Mouse (Mus musculus) urinary bladder, adult 2 months (tissue): ENCODE data around the gene Polrmt. TPM values are rescaled to one million over a fixed set of nuclear protein-coding genes. Genes with fewer than 3 reads are reported as not detected.
"Not testable (repeated sequence)": the region's sequence is repeated elsewhere in the genome, so short reads cannot be mapped to it uniquely, and the experiment has no call there.

Source experiments
- DNase-seq: peaks from one replicate; pipeline ENCODE4 v3.0.0; 2022; ENCODE audit warnings: low spot score
- polyA plus RNA-seq: library from polyadenylated mRNA; depleted of rRNA; stranded (reverse); fragments of >200 nt; gene quantifications from 2 replicates; pipeline ENCODE4 v1.2.3, GENCODE M21; 2012

Gene Polrmt
- polyA plus RNA-seq, 1 experiment: 31.7 TPM

GRCm38 (mm10) chr10:79709307-79709706 lies 37.1 kb downstream of the Polrmt start:
- no peak for DNase-seq

- no peak for DNase-seq
Observed at GRCm38 (mm10) chr10:79708668-79709067, 37.7 kb downstream of the Polrmt start.

GRCm38 (mm10) chr10:79707759-79708158 lies 38.6 kb downstream of the Polrmt start:
- no peak for DNase-seq

GRCm38 (mm10) chr10:79707162-79707561 lies 39.2 kb downstream of the Polrmt start:
- no peak for DNase-seq

GRCm38 (mm10) chr10:79706406-79707094 lies 39.8 kb downstream of the Polrmt start:
- DNase-seq: no peak

- no peak for DNase-seq
Observed at GRCm38 (mm10) chr10:79705951-79706350, 40.4 kb downstream of the Polrmt start.

GRCm38 (mm10) chr10:79704970-79705360 lies 41.4 kb downstream of the Polrmt start:
- no peak for DNase-seq

GRCm38 (mm10) chr10:79704065-79704969 lies 42.1 kb downstream of the Polrmt start, which contains the start of gene Bsg:
Gene Bsg, plus strand, starts transcription at chr10:79704491.
- peak; percentile 92 for DNase-seq

- no peak for DNase-seq
Observed at GRCm38 (mm10) chr10:79703541-79703940, 42.8 kb downstream of the Polrmt start.

- not testable (repeated sequence) for DNase-seq
Observed at GRCm38 (mm10) chr10:79702970-79703369, 43.4 kb downstream of the Polrmt start.

- DNase-seq: no peak
Observed at GRCm38 (mm10) chr10:79701443-79702129, 44.8 kb downstream of the Polrmt start.

- DNase-seq: no peak
Observed at GRCm38 (mm10) chr10:79700676-79701075, 45.7 kb downstream of the Polrmt start.

- DNase-seq: no peak
Observed at GRCm38 (mm10) chr10:79698459-79698858, 47.9 kb downstream of the Polrmt start.

- no peak for DNase-seq
Observed at GRCm38 (mm10) chr10:79697916-79698315, 48.5 kb downstream of the Polrmt start.

GRCm38 (mm10) chr10:79696129-79696651 lies 50.2 kb downstream of the Polrmt start:
- DNase-seq: no peak

- peak; percentile 61 for DNase-seq
Observed at GRCm38 (mm10) chr10:79695231-79696128, 50.9 kb downstream of the Polrmt start.

- no peak for DNase-seq
Observed at GRCm38 (mm10) chr10:79694379-79694655, 52.1 kb downstream of the Polrmt start.

- DNase-seq: no peak
Observed at GRCm38 (mm10) chr10:79693580-79694378, 52.6 kb downstream of the Polrmt start.

GRCm38 (mm10) chr10:79691986-79692548 lies 54.3 kb downstream of the Polrmt start:
- DNase-seq: no peak

GRCm38 (mm10) chr10:79689178-79689577 lies 57.2 kb downstream of the Polrmt start:
- DNase-seq: peak; percentile 23
